Mouse (Mus musculus): Measurements from ENCODE around the gene Ms4a13.

- TF ChIP-seq CTCF (IDR thresholded peaks at IDR 0.05) (no peak), EP300 (IDR thresholded peaks at IDR 0.05; ENCODE audit: insufficient read depth, low read depth, low read length) (no peak)
These were observed 46.0 kb upstream of the Ms4a13 start for GRCm38 (mm10) chr19:11242560-11242959.

Data from heart, adult 2 months (tissue).